Mouse (Mus musculus) limb, embryonic 14.5 days (tissue): Measurements from ENCODE around the gene Ccdc69. TPM values are rescaled to one million over a fixed set of nuclear protein-coding genes. Genes with fewer than 3 reads are reported as not detected.

Experiments used
- ATAC-seq: fragments of 200-750 bp; cut with Nextera tagmentation; 2 replicates; pipeline ENCODE4 v1.8.0; 2017; ENCODE audit warnings: low read depth, moderate number of reproducible peaks, moderate TSS enrichment; ENCODE audit not compliant: low FRiP score
- DNase-seq: peaks from one replicate; pipeline ENCODE4 v3.0.0-alpha.2; 2015; ENCODE audit warnings: low spot score
- H3K27ac ChIP-seq: fragments of 300-500 bp; sonication (generic); replicated peaks from 2 replicates; pipeline ENCODE4 v1.5.1; 2014; ENCODE audit warnings: low read depth, mild to moderate bottlenecking, low read length, moderate library complexity, mixed read lengths
- H3K27me3 ChIP-seq: fragments of 300-500 bp; sonication (generic); 2 replicates; pipeline ENCODE4 v1.6.1; 2014; ENCODE audit warnings: low read length, mixed read lengths; ENCODE audit not compliant: control insufficient read depth, insufficient read depth
- H3K36me3 ChIP-seq: fragments of 300-500 bp; sonication (generic); 2 replicates; pipeline ENCODE4 v1.6.1; 2014; ENCODE audit warnings: mild to moderate bottlenecking, low read length, moderate library complexity, mixed read lengths; ENCODE audit not compliant: control insufficient read depth, insufficient read depth
- H3K4me1 ChIP-seq: fragments of 300-500 bp; sonication (generic); 2 replicates; pipeline ENCODE4 v1.6.1; 2014; ENCODE audit warnings: antibody characterized with exemption, low read length, mixed read lengths; ENCODE audit not compliant: control insufficient read depth, insufficient read depth
- H3K4me2 ChIP-seq: fragments of 300-500 bp; sonication (generic); replicated peaks from 2 replicates; pipeline ENCODE4 v1.6.1; 2014; ENCODE audit warnings: low read depth, mild to moderate bottlenecking, low read length, moderate library complexity; ENCODE audit not compliant: severe bottlenecking
- H3K4me3 ChIP-seq: fragments of 300-500 bp; sonication (generic); replicated peaks from 2 replicates; pipeline ENCODE4 v1.5.1; 2014; ENCODE audit warnings: low read length
- H3K9ac ChIP-seq: fragments of 300-500 bp; sonication (generic); 2 replicates; pipeline ENCODE4 v1.6.1; 2014; ENCODE audit warnings: mild to moderate bottlenecking, low read depth, low read length, moderate library complexity; ENCODE audit not compliant: severe bottlenecking
- H3K9me3 ChIP-seq: fragments of 300-500 bp; sonication (generic); 2 replicates; pipeline ENCODE4 v1.6.1; 2016; ENCODE audit warnings: low read length; ENCODE audit not compliant: control insufficient read depth
- POLR2A ChIP-seq: fragments of 200-500 bp; IDR thresholded peaks from 2 replicates; pipeline ENCODE4 v1.8.0; 2012; ENCODE audit warnings: inconsistent platforms, mild to moderate bottlenecking, moderate library complexity, borderline replicate concordance; ENCODE audit not compliant: insufficient read depth, insufficient read length; ENCODE audit errors: extremely low read depth
- WGBS: fragments of 180-500 bp; shearing (Covaris S2); extraction: QIAGEN DNeasy Blood & Tissue Kit; methylation state at CpG from one replicate; pipeline ENCODE4 v1.1.7; 2014; 5-methylcytosine and 5-hydroxymethylcytosine counted together
- polyA plus RNA-seq, 2 experiments: library from polyadenylated mRNA; depleted of rRNA in 1 of 2; stranded (reverse) in 1 of 2; unstranded in 1 of 2; fragments of >200 nt; fragmentation: Nextera tagmentation in 1 of 2; extraction: Ambion mirVana in 1 of 2; gene quantifications; 2 replicates each; pipeline versions ENCODE4 v1.2.1 to v1.2.3; 2012 to 2014

Ccdc69 gene
- polyA plus RNA-seq, 2 experiments: 1.1 to 1.6 TPM

DNA sequence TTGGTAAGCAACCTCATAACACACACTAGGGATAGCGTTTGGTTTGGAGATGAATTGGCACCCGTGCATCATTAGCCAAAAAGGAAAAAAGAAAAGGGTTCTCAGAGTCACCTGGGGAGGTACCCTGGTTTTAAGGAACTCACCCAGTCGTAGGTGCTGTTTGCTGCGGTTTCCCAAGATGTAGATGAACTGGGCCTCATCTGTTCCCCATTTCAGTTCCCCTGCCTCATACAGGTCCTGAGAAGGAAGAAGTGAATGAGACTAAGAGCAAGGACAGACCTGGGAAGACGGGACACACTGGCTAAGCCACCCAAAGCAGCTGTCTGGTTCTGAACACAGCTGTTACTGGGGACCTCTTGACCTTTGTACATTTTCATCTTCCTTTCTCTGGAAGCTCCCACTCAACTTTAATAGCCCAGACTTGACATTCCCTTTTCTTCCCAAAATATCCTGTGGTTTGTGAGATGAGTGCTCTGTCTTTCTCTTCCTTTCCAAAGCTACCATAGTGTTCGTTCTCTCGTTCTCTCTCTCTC is 72.9 kb downstream of the Ccdc69 start:
- DNase-seq (no peak), ATAC-seq (no peak)
- Histone ChIP-seq H3K27ac (no peak overlapping the region), H3K9me3 (0 out of 2 replicates have a peak, but pooled peaks cover 4% of the 10 kb centered on the region), H3K4me3 (no peak overlapping the region), H3K36me3 (peaks cover 96% of the 10 kb centered on the region), H3K27me3 (no peaks in the 10 kb centered on the region), H3K4me2 (no peak overlapping the region), H3K4me1 (no peaks in the 10 kb centered on the region), H3K9ac (no peak overlapping the region)
- no peak for TF ChIP-seq POLR2A
- WGBS: 82% methylated on average over 7 of the region's 7 CpGs

Other genes with a start within 250 kb of the Ccdc69 start
- gene Lyrm7, start 217.2 kb downstream of the Ccdc69 start, polyA plus RNA-seq (2012; rRNA removed): 3.8 and 8.2 TPM in 2 replicates
- 7.8 and 10.8 TPM in 2 replicates for gene Lyrm7, start 217.2 kb downstream of the Ccdc69 start, polyA plus RNA-seq (2014; fragmentation: Nextera tagmentation; extraction: Ambion mirVana)
- gene Hint1, start 211.7 kb downstream of the Ccdc69 start, polyA plus RNA-seq (2012; rRNA removed): 492 and 618 TPM in 2 replicates
- 557 and 602 TPM in 2 replicates for gene Hint1, start 211.7 kb downstream of the Ccdc69 start, polyA plus RNA-seq (2014; fragmentation: Nextera tagmentation; extraction: Ambion mirVana)
- gene Gpx3, start 175.7 kb downstream of the Ccdc69 start, polyA plus RNA-seq (2012; rRNA removed): 14.5 and 18.2 TPM in 2 replicates
- 32.7 and 37.3 TPM in 2 replicates for gene Gpx3, start 175.7 kb downstream of the Ccdc69 start, polyA plus RNA-seq (2014; fragmentation: Nextera tagmentation; extraction: Ambion mirVana)
- 21.6 and 24.8 TPM in 2 replicates for gene Tnip1, start 115.2 kb downstream of the Ccdc69 start, polyA plus RNA-seq (2012; rRNA removed)
- 20.0 and 20.6 TPM in 2 replicates for gene Tnip1, start 115.2 kb downstream of the Ccdc69 start, polyA plus RNA-seq (2014; fragmentation: Nextera tagmentation; extraction: Ambion mirVana)
- gene Anxa6, start 44.7 kb downstream of the Ccdc69 start, polyA plus RNA-seq (2012; rRNA removed): 272 and 281 TPM in 2 replicates
- gene Anxa6, start 44.7 kb downstream of the Ccdc69 start, polyA plus RNA-seq (2014; fragmentation: Nextera tagmentation; extraction: Ambion mirVana): 390 and 395 TPM in 2 replicates
- gene Gm2a, start 20.0 kb upstream of the Ccdc69 start, polyA plus RNA-seq (2012; rRNA removed): 12.2 and 14.6 TPM in 2 replicates
- gene Gm2a, start 20.0 kb upstream of the Ccdc69 start, polyA plus RNA-seq (2014; fragmentation: Nextera tagmentation; extraction: Ambion mirVana): 34.6 and 37.8 TPM in 2 replicates
- not detected in 2 replicates for gene Slc36a3, start 73.6 kb upstream of the Ccdc69 start, polyA plus RNA-seq (2012; rRNA removed)
- not detected in 2 replicates for gene Slc36a3, start 73.6 kb upstream of the Ccdc69 start, polyA plus RNA-seq (2014; fragmentation: Nextera tagmentation; extraction: Ambion mirVana)
- 1.7 and 2.3 TPM in 2 replicates for gene Slc36a2, start 106.9 kb upstream of the Ccdc69 start, polyA plus RNA-seq (2012; rRNA removed)
- 1.4 and 2.2 TPM in 2 replicates for gene Slc36a2, start 106.9 kb upstream of the Ccdc69 start, polyA plus RNA-seq (2014; fragmentation: Nextera tagmentation; extraction: Ambion mirVana)
- 15.9 and 20.2 TPM in 2 replicates for gene Slc36a1, start 126.2 kb upstream of the Ccdc69 start, polyA plus RNA-seq (2012; rRNA removed)
- gene Slc36a1, start 126.2 kb upstream of the Ccdc69 start, polyA plus RNA-seq (2014; fragmentation: Nextera tagmentation; extraction: Ambion mirVana): 2.1 and 2.6 TPM in 2 replicates